Mouse (Mus musculus) heart, postnatal 36 days (tissue): ENCODE measurements at regions not wholly inside any gene's neighbourhood (a gene's known extent, or its start where the extent isn't known, plus 50 kb on each side); places are given as distances from the start of the nearest gene placed in this dataset.

Source experiments
- DNase-seq, 2 experiments: peaks; one replicate each; pipeline ENCODE4 v3.0.0; 2021 to 2022
- intact Hi-C: fragments of 180-260 bp; cut with DNase I; formaldehyde crosslinking; loops from one replicate; pipeline ENCODE4 v1.15.1; 2025

DNA sequence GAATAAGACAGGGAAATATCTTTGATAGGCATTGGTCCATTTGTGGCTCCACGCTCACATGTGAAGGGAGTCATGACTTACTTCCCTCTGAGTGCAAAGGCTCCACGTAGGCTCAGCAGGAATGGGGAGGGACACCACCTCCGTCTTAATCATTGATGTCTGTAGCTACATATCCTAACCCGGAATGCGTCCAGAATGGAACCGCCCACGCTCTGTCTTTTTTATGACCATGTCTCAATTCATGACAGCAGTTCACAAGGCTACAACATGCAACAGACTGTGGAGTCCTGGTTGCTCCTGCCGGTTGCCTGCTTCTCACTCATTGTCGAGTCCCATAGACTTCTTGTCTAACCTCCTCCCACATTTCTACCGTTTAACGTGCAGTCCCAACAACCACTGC, 104.1 kb upstream of the Oxgr1 start:
- DNase-seq: no peak
- intact Hi-C loops: no loop called here

DNA sequence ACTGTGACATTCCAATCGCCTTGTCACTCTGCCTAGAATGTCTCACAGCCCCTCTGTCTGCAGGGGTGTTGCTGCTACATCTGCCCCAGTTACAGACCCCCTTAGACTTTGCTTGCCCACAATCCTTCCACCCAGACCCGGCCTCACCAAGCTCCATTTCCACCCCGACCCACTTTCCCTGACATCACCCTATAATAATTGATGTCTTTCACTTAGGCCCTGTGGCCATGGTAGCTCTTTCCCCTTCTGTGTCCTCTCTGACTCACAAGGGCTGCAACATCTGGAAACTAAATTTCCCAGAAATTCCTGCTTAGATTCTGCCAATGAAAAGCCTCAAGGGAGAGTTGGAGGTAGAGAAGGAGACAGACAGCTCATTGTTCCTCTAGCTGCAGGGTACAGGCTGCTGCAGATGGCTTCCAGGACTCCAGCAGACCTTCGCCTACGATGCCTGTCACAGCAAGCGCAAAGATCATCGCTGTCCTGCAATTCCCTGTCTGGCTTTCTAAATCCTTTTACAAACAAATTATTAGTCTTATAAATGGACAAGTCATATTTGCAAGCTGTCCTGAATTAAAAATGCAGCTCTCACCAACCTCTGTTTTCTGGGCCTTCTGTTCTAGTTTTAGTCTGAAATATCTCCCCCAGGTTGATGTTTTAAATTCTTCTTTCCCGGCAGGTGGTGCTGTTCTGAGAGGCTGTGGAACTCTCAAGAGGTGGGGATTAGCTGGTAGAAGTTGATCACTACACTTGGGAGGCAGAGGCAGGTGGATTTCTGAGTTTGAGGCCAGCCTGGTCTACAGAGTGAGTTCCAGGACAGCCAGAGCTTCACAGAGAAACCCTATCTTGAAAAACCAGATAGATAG, 104.9 kb upstream of the Oxgr1 start:
- no peak for DNase-seq
- intact Hi-C loops: no loop called here

GRCm38 (mm10) chr14:120148803-120149202, 106.6 kb upstream of the Oxgr1 start:
- intact Hi-C loops: no loop called here
- DNase-seq: no peak

DNA sequence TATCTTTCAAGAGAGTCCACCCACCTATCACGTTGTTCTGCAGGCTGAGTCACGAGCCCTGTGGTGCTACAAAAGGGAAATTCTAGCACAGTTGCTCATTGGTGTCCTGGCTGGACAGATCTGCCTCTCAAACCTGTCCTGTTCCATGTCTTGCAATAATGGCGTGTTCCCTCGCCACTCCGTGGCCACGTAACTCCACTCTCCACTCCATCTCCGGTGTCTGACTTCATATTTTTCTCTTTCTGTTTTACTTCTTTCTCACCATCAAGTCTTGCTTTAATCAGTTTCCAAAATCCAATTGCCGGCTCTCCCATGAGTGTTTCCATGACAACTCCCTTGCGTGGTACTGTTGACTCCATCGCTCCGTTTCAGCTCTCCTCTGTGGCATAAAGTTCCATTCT, 107.1 kb upstream of the Oxgr1 start:
- intact Hi-C loops: no loop called here
- DNase-seq: no peak

GRCm38 (mm10) chr14:120150589-120150988, 108.4 kb upstream of the Oxgr1 start:
- intact Hi-C loops: no loop called here
- DNase-seq: no peak

GRCm38 (mm10) chr14:120154413-120154812, 112.2 kb upstream of the Oxgr1 start:
- intact Hi-C loops: no loop called here
- DNase-seq: no peak

DNA sequence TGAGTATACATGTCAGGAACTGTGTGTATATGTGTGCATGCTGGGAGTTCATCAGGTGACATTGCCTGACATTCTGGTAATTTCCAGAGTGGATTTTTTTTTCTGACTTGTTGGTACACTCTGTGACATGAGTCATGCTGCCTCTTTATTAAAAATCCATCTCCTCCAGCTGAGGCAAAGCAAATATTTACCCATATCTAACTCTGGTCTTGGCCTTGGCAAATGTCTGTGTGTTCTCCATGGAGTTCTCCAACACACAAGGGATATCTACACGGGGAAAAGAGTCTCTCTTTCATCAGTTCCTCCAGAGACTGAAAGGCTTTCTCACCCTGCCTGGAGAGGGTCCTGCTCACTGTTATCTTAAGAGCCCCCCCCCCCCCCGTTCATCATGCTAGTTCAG, 111.3 kb upstream of the Mbnl2 start:
- intact Hi-C loops: no loop called here
- no peak for DNase-seq

DNA sequence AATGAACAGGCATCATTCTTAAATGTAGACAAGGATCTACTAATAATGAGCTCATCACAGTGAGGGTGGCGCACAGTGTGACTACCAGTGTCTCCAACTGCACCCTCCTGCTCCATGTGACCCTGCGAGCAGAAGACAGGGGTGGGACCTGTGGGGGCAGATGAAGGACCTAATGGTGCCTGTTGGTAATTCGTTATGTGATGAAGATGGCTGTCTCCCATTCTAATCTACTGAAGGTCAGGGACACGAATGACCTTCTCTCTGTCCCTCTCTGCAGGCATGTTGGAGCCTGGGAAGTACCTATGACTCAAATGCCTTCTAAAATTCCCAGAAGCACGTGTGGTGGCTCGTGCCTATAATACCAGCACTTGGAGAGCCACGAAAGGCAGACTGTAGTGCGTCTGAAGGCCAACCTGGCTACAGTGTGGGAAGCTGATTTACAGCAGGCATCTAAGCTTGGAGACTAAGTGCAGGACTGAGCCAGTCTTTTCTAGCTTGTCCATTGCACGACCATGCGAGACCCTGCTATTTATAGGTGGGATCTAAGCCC, 109.9 kb upstream of the Mbnl2 start:
- no peak for DNase-seq
- intact Hi-C loops: no loop called here

- no peak for DNase-seq
- intact Hi-C loops: no loop called here
Measured at GRCm38 (mm10) chr14:120170733-120171132, 104.7 kb upstream of the Mbnl2 start.

GRCm38 (mm10) chr14:120172058-120172457, 103.4 kb upstream of the Mbnl2 start:
- intact Hi-C loops: no loop called here

GRCm38 (mm10) chr14:120172844-120173243, 102.6 kb upstream of the Mbnl2 start:
- DNase-seq: no peak
- intact Hi-C loops: no loop called here

More at GRCm38 (mm10) chr14:120172058-120172457, 103.4 kb upstream of the Mbnl2 start:
- no peak for DNase-seq

- DNase-seq: no peak
- intact Hi-C loops: loop anchor here (5.0 kb wide), 1 partner anchor 38 kb away; no protein-coding TSS in a partner anchor
Measured at GRCm38 (mm10) chr14:120174615-120175014, 100.9 kb upstream of the Mbnl2 start.

DNA sequence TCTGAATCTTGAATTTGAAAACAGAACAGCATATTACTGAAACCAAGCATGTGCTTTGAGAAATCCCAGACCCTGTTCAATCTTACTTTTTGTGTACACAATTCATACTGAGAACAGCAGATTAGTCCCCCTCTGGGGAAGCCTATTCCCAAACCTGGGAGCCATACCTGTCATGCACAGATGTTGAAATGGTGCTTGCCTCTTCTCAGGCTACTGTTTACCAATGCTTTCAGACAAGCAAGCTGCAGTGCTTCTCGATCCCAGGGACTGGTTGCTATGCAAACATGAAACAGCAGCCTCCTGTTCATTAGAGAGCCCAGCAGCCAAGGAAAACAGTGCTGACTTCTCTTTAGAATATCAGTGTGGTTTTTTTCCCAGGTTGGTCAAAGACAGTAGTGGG, 80.3 kb upstream of the Mbnl2 start:
- DNase-seq: no peak
- intact Hi-C loops: no loop called here

DNA sequence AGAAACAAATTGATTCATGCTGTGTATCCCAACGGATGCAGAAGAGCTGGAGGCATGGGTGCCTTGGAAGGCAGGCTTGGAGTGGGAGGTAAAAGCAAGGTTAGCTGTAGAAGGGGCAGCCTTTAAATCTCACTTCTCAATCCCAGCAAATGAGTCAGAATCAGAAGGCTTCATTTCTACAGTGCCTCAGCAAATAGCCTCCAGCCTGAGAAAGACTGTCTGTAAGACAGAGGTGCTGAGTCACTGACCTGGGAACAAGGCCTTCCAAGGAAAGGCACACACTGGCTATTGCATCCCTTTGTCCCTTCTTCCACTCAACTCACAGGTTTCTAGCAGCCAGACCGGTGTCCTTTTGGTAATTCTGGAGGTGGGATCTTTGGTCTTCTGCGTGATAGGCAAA, 63.7 kb upstream of the Mbnl2 start:
- intact Hi-C loops: loop anchor here (5.0 kb wide), 1 partner anchor 34 kb away; no protein-coding TSS in a partner anchor
- DNase-seq: no peak

- intact Hi-C loops: loop anchor here (5.0 kb wide), 1 partner anchor 35 kb away; no protein-coding TSS in a partner anchor
- no peak for DNase-seq
Measured at GRCm38 (mm10) chr14:120212626-120213025, 62.8 kb upstream of the Mbnl2 start.

DNA sequence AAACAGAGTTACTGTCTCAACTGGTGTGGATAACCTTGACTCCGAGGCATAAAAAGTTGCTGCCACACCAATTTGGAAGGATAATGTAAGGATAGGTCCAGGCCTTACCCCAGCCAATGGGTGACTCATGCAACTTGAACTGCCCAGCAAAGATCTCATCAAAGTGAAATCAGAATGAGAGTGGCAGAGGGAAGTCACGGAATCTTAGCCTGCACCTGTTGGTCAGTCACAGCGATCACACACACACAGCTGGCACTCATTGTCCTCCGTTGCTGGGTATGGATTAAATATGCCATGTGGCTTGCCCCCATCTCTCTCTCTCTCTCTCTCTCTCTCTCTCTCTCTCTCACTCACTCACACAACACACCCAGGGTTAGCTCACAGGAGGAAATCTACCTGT, 56.2 kb upstream of the Mbnl2 start:
- intact Hi-C loops: no loop called here
- DNase-seq: no peak

GRCm38 (mm10) chr14:120223528-120224201, 51.8 kb upstream of the Mbnl2 start:
- DNase-seq: no peak
- intact Hi-C loops: no loop called here

DNA sequence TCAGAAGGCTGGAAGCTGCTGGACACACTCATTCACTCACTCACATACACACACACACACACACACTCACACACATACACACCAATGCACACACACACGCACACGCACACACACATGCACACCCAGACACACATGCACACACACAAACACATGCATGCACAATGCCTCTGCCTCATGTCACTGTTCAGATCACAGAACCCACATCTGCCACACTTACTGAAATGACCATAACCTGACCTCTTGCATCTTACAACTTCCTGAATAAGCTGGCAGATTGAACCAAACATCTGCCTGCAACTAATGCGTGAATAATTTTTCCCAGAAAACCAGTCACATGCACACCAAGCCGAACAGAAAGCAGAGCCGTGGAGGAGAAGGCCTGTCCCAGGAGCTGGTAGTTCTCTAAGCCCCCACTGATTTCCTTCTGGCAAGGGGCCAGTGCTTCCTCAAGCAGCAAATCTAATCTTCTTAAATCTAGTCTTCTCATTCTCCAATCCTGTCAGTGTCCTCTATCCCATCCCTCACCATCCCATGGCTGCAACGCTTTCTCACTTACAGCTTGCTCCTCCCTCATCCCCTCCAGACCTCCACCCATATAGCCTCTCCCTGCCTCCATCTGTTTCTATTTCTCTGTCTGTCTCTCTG, 51.1 kb upstream of the Mbnl2 start:
- DNase-seq: peak in 1 of 2 experiments; percentile 8
- intact Hi-C loops: no loop called here

- no peak for DNase-seq
- intact Hi-C loops: no loop called here
Measured at GRCm38 (mm10) chr14:120225657-120226056, 49.8 kb upstream of the Mbnl2 start.
